Comparison of ENCODE assay signal across 26 mouse cellular contexts in the genomic region with DNA sequence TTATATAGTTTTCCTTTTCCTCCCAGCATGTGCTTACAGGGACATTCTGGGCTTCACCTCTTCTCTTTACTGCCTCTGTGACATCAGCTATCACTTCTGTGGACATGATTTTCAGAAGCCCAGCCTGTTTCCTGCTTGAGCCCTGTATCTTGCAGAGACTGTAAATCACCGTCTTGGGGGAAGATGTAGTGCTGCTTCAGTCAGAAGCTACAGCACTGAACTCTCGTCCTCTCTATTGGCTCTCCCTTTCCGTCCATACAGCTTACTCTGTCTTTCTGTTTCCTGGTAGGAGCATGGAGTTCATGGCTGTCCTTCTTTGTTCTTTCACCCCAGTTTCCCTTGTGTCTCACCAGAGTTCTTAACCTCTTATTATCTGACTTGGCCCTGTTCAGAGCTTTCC.
A peak's percentile ranks its signal among the peaks of the same experiment; 100 is the strongest.
DNase-seq lines count a peak whose midpoint lies in the region; ATAC-seq lines count a peak whose summit lies in the region.
"Had no signal": no experiment of that assay in that cellular context is flagged by ENCODE, and none has a peak within 500 bp of the region (broad histone marks: within the 10 kb centered on the region; RNA-seq: fewer than 3 reads in every experiment).

No protein-coding gene starts in this region.

- H3K4me2 ChIP-seq in midbrain, embryonic 11.5 days: no peak overlapping the region
- no peak overlapping the region for H3K4me2 ChIP-seq in midbrain, embryonic 13.5 days (replicated peaks)
- no peak overlapping the region for H3K4me2 ChIP-seq in forebrain, embryonic 15.5 days (replicated peaks)
- H3K4me2 ChIP-seq: heart, embryonic 12.5 days; hindbrain, embryonic 13.5 days; limb, embryonic 15.5 days; neural tube, embryonic 13.5 days had no signal

- WGBS in midbrain, embryonic 11.5 days: 64% methylated on average over 3 of the region's 3 CpGs
- 59% methylated on average over 3 of the region's 3 CpGs for WGBS in midbrain, embryonic 13.5 days
- 71% methylated on average over 3 of the region's 3 CpGs for WGBS in forebrain, embryonic 15.5 days

- peak; percentile 14 for DNase-seq in embryo, embryonic 10 days (ENCODE audit: low spot score)
- DNase-seq in embryo, embryonic 9.5 days (ENCODE audit: extremely low spot score): no peak
- peak; percentile 24 for DNase-seq in kidney, postnatal 10 days
- no peak for DNase-seq in kidney, postnatal 4 days
- peak; percentile 69 for DNase-seq in midbrain, embryonic 11.5 days (ENCODE audit: low spot score, missing footprints)
- DNase-seq: cerebellum, adult 11-12 months; cerebellum, adult 9-11 months; forebrain, postnatal 0 days; heart, adult 2 months; heart, postnatal 4 days; layer of hippocampus, adult 9-11 months; liver, postnatal 0 days; lung, postnatal 36 days; right cerebral cortex, postnatal 14 days; thymus, postnatal 4 days had no signal

- no peak overlapping the region for H3K27ac ChIP-seq in midbrain, embryonic 11.5 days (ENCODE audit: low read depth, low read length)
- no peak overlapping the region for H3K27ac ChIP-seq in midbrain, embryonic 13.5 days
- no peak overlapping the region for H3K27ac ChIP-seq in forebrain, embryonic 15.5 days (replicated peaks)
- H3K27ac ChIP-seq: heart, adult 2 months; hindbrain, embryonic 13.5 days; limb, embryonic 10.5 days; limb, embryonic 15.5 days; neural tube, embryonic 13.5 days had no signal

- ATAC-seq in midbrain, embryonic 11.5 days (ENCODE audit: low FRiP score): no peak
- no peak for ATAC-seq in midbrain, embryonic 13.5 days
- no peak for ATAC-seq in forebrain, embryonic 15.5 days (replicated peaks)
- ATAC-seq: CD4-positive, CD25-positive, alpha-beta regulatory T cell, adult 4 months; forebrain, postnatal 0 days; intestine, embryonic 16.5 days; liver, postnatal 0 days; midbrain, embryonic 16.5 days had no signal

- H3K27me3 ChIP-seq in midbrain, embryonic 11.5 days (ENCODE audit: control insufficient read depth, insufficient read depth, low read length): no peaks in the 10 kb centered on the region
- H3K27me3 ChIP-seq in midbrain, embryonic 13.5 days: no peaks in the 10 kb centered on the region
- no peaks in the 10 kb centered on the region for H3K27me3 ChIP-seq in forebrain, embryonic 15.5 days
- H3K27me3 ChIP-seq: heart, embryonic 12.5 days; hindbrain, embryonic 13.5 days; limb, embryonic 15.5 days; neural tube, embryonic 13.5 days had no signal

- H3K9ac ChIP-seq in midbrain, embryonic 11.5 days (ENCODE audit: low read length): no peak overlapping the region
- H3K9ac ChIP-seq in midbrain, embryonic 13.5 days (replicated peaks): no peak overlapping the region
- no peak overlapping the region for H3K9ac ChIP-seq in forebrain, embryonic 15.5 days (replicated peaks)
- H3K9ac ChIP-seq: forebrain, postnatal 0 days; heart, embryonic 12.5 days; hindbrain, embryonic 13.5 days; limb, embryonic 15.5 days; liver, postnatal 0 days; neural tube, embryonic 13.5 days had no signal

- H3K4me1 ChIP-seq in midbrain, embryonic 11.5 days (ENCODE audit: control insufficient read depth, insufficient read depth, low read length): peaks cover 3% of the 10 kb centered on the region; the same call in 1 of the 2 replicates
- H3K4me1 ChIP-seq in midbrain, embryonic 13.5 days (replicated peaks): peaks cover 15% of the 10 kb centered on the region
- peaks cover 10% of the 10 kb centered on the region; the same call in 1 of the 2 replicates for H3K4me1 ChIP-seq in forebrain, embryonic 15.5 days

- no peaks in the 10 kb centered on the region for H3K36me3 ChIP-seq in midbrain, embryonic 11.5 days (ENCODE audit: control insufficient read depth, insufficient read depth, low read length)
- H3K36me3 ChIP-seq in midbrain, embryonic 13.5 days: no peaks in the 10 kb centered on the region; the same call in 1 of the 2 replicates
- H3K36me3 ChIP-seq in forebrain, embryonic 15.5 days: no peaks in the 10 kb centered on the region
- H3K36me3 ChIP-seq: heart, embryonic 12.5 days; hindbrain, embryonic 13.5 days; limb, embryonic 10.5 days; limb, embryonic 15.5 days; neural tube, embryonic 13.5 days had no signal

- no peak overlapping the region for H3K4me3 ChIP-seq in midbrain, embryonic 11.5 days (ENCODE audit: low read depth, low read length)
- no peak overlapping the region for H3K4me3 ChIP-seq in midbrain, embryonic 13.5 days (replicated peaks)
- no peak overlapping the region for H3K4me3 ChIP-seq in forebrain, embryonic 15.5 days
- H3K4me3 ChIP-seq: erythroblast, embryonic 14.5 days; heart, adult 2 months; heart, embryonic 12.5 days; hindbrain, embryonic 13.5 days; limb, embryonic 10.5 days; limb, embryonic 15.5 days; neural tube, embryonic 13.5 days had no signal

- no peaks in the 10 kb centered on the region for H3K9me3 ChIP-seq in midbrain, embryonic 11.5 days (ENCODE audit: control insufficient read depth, low read length)
- no peaks in the 10 kb centered on the region for H3K9me3 ChIP-seq in midbrain, embryonic 13.5 days
- H3K9me3 ChIP-seq in forebrain, embryonic 15.5 days: no peaks in the 10 kb centered on the region
- H3K9me3 ChIP-seq: heart, embryonic 12.5 days; hindbrain, embryonic 13.5 days; limb, embryonic 10.5 days; limb, embryonic 15.5 days; neural tube, embryonic 13.5 days had no signal

Comparison
In these comparisons a context has a peak if more than half of its experiments do, and no peak if none do; other contexts are left out.
1. DNase-seq: peak in embryo, embryonic 10 days (single experiment), kidney, postnatal 10 days (single experiment) and midbrain, embryonic 11.5 days (single experiment); none in embryo, embryonic 9.5 days (single experiment) and kidney, postnatal 4 days (0 of 2).